Mouse (Mus musculus) G1E (cell line): ENCODE data around the gene Zfand5.

ENCODE experiments used
- CTCF ChIP-seq: IDR thresholded peaks from 2 replicates; pipeline ENCODE4 v1.5.1; 2012; ENCODE audit warnings: low read depth, low read length, inconsistent platforms, mixed read lengths
- GATA1 ChIP-seq: IDR thresholded peaks from 2 replicates; pipeline ENCODE4 v1.6.1; 2012; ENCODE audit warnings: borderline replicate concordance, low read length, inconsistent platforms, mixed read lengths
- GATA2 ChIP-seq: IDR thresholded peaks from 2 replicates; pipeline ENCODE4 v1.6.1; 2012; ENCODE audit warnings: low read depth, low read length, inconsistent platforms, borderline replicate concordance

DNA sequence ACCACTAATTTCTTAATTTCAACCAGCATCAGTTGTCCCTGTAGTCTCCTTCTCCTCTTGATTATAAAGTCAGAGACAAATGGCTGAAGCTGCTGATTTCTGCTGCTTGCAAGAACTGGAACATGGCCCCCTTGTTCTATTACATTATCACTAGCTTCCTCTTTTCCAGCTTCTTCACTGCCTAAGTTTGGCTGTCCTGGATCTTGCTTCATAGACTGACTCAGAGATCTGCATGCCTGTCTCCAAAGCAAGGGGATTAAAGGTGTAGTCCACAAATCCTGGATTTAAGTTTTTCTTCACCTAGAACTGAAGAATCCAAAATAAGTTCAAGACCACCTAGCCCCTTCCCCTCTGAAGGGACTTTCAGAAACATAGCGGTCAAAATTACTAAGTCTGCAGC, 47.5 kb downstream of the Zfand5 start:
- TF ChIP-seq CTCF (no peak), GATA1 (no peak), GATA2 (no peak)
